Mouse (Mus musculus): Measurements from ENCODE around the gene Cntnap2. TPM values are rescaled to one million over a fixed set of nuclear protein-coding genes. Genes with fewer than 3 reads are reported as not detected.

The Cntnap2 gene
- total and polyA plus RNA-seq, 2 experiments from 2014 or later: 39.8 to 76.6 TPM

DNA sequence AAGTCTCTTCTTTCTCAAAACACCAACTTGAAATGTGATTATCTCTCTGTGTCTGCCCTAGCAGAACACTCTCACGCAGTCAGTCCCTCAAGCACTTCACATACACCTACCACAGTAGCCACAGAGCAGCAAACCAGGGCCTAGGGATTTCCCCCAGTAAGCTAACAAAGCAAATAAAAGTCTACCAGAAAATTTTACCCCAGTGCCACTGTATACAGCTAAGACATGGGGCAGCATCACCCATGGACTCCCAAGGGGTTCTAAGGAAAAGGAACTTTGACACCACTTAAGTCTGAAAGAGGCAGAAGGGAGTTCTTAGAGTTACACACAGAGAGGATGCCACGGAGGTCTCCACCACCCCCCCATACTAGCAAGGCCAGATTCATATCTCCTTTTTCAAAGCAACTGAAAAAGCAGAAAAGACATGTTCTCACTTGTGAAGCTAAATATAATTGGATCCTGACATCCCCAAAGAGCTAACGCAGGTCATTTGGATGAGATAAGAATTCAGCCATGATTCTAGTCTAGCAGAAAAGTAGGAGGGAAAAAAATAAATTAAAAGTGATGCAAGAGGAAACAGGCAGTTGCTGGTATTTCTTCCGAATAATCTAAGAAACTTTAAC lies 1967.0 kb downstream of the Cntnap2 start:
- WGBS: 82% methylated on average over 4 of the region's 4 CpGs
- DNase-seq (ENCODE audit: low spot score): no peak
- no peak for TF ChIP-seq CTCF (IDR thresholded peaks at IDR 0.05; ENCODE audit: low read depth)
- H3K27me3 ChIP-seq (ENCODE audit: insufficient read depth, low read length): no peaks in the 10 kb centered on the region
- no peaks in the 10 kb centered on the region for H3K4me1 ChIP-seq (ENCODE audit: insufficient read depth, low read length)
- no peak overlapping the region for H3K4me2 ChIP-seq (ENCODE audit: low read depth, low read length)
- H3K9me3 ChIP-seq (ENCODE audit: low read length): no peaks in the 10 kb centered on the region
- no peak overlapping the region for H3K4me3 ChIP-seq (ENCODE audit: low read length)
- H3K36me3 ChIP-seq (ENCODE audit: insufficient read depth, low read length): no peaks in the 10 kb centered on the region
- H3K27ac ChIP-seq: no peak overlapping the region
- no peak overlapping the region for H3K9ac ChIP-seq (replicated peaks; ENCODE audit: low read length)
- no peak for ATAC-seq

- ATAC-seq (no peak), DNase-seq (ENCODE audit: low spot score) (no peak)
- no peak for TF ChIP-seq CTCF (IDR thresholded peaks at IDR 0.05; ENCODE audit: low read depth)
- no peak overlapping the region for H3K4me2 ChIP-seq (ENCODE audit: low read depth, low read length)
- 71% methylated on average over 2 of the region's 2 CpGs for WGBS
- H3K9ac ChIP-seq (replicated peaks; ENCODE audit: low read length): no peak overlapping the region
- no peaks in the 10 kb centered on the region for H3K36me3 ChIP-seq (ENCODE audit: insufficient read depth, low read length)
- H3K4me1 ChIP-seq (ENCODE audit: insufficient read depth, low read length): no peaks in the 10 kb centered on the region
- no peaks in the 10 kb centered on the region for H3K27me3 ChIP-seq (ENCODE audit: insufficient read depth, low read length)
- H3K9me3 ChIP-seq (ENCODE audit: low read length): no peaks in the 10 kb centered on the region
- no peak overlapping the region for H3K27ac ChIP-seq
- no peak overlapping the region for H3K4me3 ChIP-seq (ENCODE audit: low read length)
Measured at GRCm38 (mm10) chr6:47031362-47031761, 1972.2 kb downstream of the Cntnap2 start.

DNA sequence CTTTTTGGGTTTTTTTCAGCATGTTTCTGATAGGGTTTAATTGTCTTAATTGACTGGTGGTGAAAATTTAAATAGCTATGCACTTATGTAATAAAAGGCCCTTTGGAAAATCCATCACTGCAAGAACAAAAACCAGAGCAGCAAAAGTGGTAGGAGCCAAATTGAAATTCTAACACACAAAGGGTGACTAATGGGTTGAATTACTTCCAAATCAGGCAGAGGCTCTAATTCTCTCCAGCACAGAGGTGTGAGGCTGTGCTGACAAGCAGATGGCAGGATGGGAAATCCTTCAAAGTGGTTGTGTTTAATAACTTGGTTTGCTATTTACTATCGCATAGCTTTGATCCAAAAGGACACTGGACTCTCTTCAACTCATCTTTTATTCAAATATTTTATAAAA lies 1983.4 kb downstream of the Cntnap2 start:
- Histone ChIP-seq H3K4me1 (ENCODE audit: insufficient read depth, low read length) (no peaks in the 10 kb centered on the region), H3K9ac (replicated peaks; ENCODE audit: low read length) (no peak overlapping the region), H3K9me3 (ENCODE audit: low read length) (no peaks in the 10 kb centered on the region), H3K27ac (no peak overlapping the region), H3K27me3 (ENCODE audit: insufficient read depth, low read length) (no peaks in the 10 kb centered on the region), H3K4me3 (ENCODE audit: low read length) (no peak overlapping the region), H3K4me2 (ENCODE audit: low read depth, low read length) (no peak overlapping the region), H3K36me3 (ENCODE audit: insufficient read depth, low read length) (no peaks in the 10 kb centered on the region)
- TF ChIP-seq CTCF (IDR thresholded peaks at IDR 0.05; ENCODE audit: low read depth): no peak
- no peak for ATAC-seq
- peak; percentile 43 for DNase-seq (ENCODE audit: low spot score)
- WGBS: 47% methylated on average over 1 of the region's 1 CpGs

- TF ChIP-seq CTCF (IDR thresholded peaks at IDR 0.05; ENCODE audit: low read depth): no peak
- no peak overlapping the region for H3K4me2 ChIP-seq (ENCODE audit: low read depth, low read length)
- no peak overlapping the region for H3K27ac ChIP-seq
- no peaks in the 10 kb centered on the region for H3K9me3 ChIP-seq (ENCODE audit: low read length)
- H3K36me3 ChIP-seq (ENCODE audit: insufficient read depth, low read length): no peaks in the 10 kb centered on the region
- H3K4me1 ChIP-seq (ENCODE audit: insufficient read depth, low read length): no peaks in the 10 kb centered on the region
- ATAC-seq: no peak
- H3K27me3 ChIP-seq (ENCODE audit: insufficient read depth, low read length): no peaks in the 10 kb centered on the region
- DNase-seq (ENCODE audit: low spot score): no peak
- 87% methylated on average over 1 of the region's 1 CpGs for WGBS
- H3K4me3 ChIP-seq (ENCODE audit: low read length): no peak overlapping the region
- H3K9ac ChIP-seq (replicated peaks; ENCODE audit: low read length): no peak overlapping the region
Measured at GRCm38 (mm10) chr6:47043586-47043985, 1984.4 kb downstream of the Cntnap2 start.

- Histone ChIP-seq H3K9me3 (ENCODE audit: low read length) (no peaks in the 10 kb centered on the region), H3K27me3 (ENCODE audit: insufficient read depth, low read length) (no peaks in the 10 kb centered on the region), H3K4me3 (ENCODE audit: low read length) (peak overlapping the region; percentile 36), H3K27ac (no peak overlapping the region), H3K4me2 (ENCODE audit: low read depth, low read length) (peak overlapping the region; percentile 61), H3K9ac (replicated peaks; ENCODE audit: low read length) (0 out of 2 replicates have a peak overlapping the region, but pooled peaks have one; percentile 24), H3K36me3 (ENCODE audit: insufficient read depth, low read length) (no peaks in the 10 kb centered on the region), H3K4me1 (ENCODE audit: insufficient read depth, low read length) (no peaks in the 10 kb centered on the region)
- DNase-seq (ENCODE audit: low spot score) (no peak), ATAC-seq (peak; percentile 49; the same call in 1 of the 2 replicates)
- no peak for TF ChIP-seq CTCF (IDR thresholded peaks at IDR 0.05; ENCODE audit: low read depth)
- 2% methylated on average over 45 of the region's 46 CpGs for WGBS
Measured at GRCm38 (mm10) chr6:47044385-47045200, 1985.4 kb downstream of the Cntnap2 start.

DNA sequence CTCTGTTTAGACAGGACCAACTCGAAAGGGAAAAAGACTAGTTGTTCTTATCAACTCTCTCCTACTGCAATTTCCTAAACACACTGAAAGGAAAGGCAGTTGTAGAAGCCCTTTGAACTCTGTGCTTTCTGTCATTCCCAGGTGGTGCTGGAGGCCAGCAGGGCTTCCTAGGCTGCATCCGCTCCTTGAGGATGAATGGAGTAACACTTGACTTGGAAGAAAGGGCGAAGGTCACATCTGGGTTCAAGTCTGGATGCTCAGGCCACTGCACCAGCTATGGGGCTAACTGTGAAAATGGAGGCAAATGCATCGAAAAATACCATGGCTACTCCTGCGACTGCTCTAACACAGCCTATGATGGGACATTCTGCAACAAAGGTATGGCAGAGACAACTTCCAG lies 1989.9 kb downstream of the Cntnap2 start:
- H3K27me3 ChIP-seq (ENCODE audit: insufficient read depth, low read length): no peaks in the 10 kb centered on the region
- WGBS: 86% methylated on average over 5 of the region's 5 CpGs

More for the DNA sequence above, 1989.9 kb downstream of the Cntnap2 start:
- ATAC-seq (no peak), DNase-seq (ENCODE audit: low spot score) (no peak)
- no peak for TF ChIP-seq CTCF (IDR thresholded peaks at IDR 0.05; ENCODE audit: low read depth)
- no peaks in the 10 kb centered on the region for H3K9me3 ChIP-seq (ENCODE audit: low read length)
- no peaks in the 10 kb centered on the region for H3K36me3 ChIP-seq (ENCODE audit: insufficient read depth, low read length)
- no peak overlapping the region for H3K27ac ChIP-seq
- no peak overlapping the region for H3K4me3 ChIP-seq (ENCODE audit: low read length)
- H3K9ac ChIP-seq (replicated peaks; ENCODE audit: low read length): no peak overlapping the region
- no peak overlapping the region for H3K4me2 ChIP-seq (ENCODE audit: low read depth, low read length)
- H3K4me1 ChIP-seq (ENCODE audit: insufficient read depth, low read length): no peaks in the 10 kb centered on the region
